Mouse (Mus musculus): Measurements from ENCODE around the gene Aqr.

DNA sequence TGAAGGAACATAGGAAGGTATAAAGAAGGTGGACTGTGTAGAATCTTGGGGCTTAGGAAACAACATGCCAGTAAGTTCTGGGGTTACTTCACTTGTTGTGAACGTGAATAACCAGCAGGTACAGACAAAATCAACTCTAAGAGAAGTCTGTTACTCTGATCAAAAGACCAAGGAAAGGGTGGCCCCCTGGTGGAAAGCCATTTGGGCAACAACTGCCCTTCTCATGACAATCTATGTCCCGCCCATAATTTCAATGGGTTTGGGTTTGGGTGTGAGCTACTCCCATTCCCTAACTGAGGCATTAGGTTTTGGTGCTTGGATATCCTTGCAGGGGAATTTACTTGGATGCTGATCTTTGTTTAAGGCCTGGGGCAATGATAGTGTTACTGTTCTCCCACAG, 122.8 kb downstream of the Aqr start:
- TF ChIP-seq POLR2A (IDR thresholded peaks at IDR 0.05; ENCODE audit: low read depth, low read length), result no peak
- TF ChIP-seq CTCF (IDR thresholded peaks at IDR 0.05; ENCODE audit: extremely low read depth, insufficient read length, insufficient replicate concordance, low read depth, low read length), result no peak

All from small intestine, adult 2 months (tissue).